Mouse (Mus musculus) lung, postnatal 10 days (tissue): ENCODE measurements around the gene Rab5a.

Source experiments
- DNase-seq: peaks from one replicate; pipeline ENCODE4 v3.0.0; 2021

Rab5a gene

GRCm38 (mm10) chr17:53543591-53544324 is 64.7 kb downstream of the Rab5a start:
- DNase-seq, result peak; percentile 75

DNA sequence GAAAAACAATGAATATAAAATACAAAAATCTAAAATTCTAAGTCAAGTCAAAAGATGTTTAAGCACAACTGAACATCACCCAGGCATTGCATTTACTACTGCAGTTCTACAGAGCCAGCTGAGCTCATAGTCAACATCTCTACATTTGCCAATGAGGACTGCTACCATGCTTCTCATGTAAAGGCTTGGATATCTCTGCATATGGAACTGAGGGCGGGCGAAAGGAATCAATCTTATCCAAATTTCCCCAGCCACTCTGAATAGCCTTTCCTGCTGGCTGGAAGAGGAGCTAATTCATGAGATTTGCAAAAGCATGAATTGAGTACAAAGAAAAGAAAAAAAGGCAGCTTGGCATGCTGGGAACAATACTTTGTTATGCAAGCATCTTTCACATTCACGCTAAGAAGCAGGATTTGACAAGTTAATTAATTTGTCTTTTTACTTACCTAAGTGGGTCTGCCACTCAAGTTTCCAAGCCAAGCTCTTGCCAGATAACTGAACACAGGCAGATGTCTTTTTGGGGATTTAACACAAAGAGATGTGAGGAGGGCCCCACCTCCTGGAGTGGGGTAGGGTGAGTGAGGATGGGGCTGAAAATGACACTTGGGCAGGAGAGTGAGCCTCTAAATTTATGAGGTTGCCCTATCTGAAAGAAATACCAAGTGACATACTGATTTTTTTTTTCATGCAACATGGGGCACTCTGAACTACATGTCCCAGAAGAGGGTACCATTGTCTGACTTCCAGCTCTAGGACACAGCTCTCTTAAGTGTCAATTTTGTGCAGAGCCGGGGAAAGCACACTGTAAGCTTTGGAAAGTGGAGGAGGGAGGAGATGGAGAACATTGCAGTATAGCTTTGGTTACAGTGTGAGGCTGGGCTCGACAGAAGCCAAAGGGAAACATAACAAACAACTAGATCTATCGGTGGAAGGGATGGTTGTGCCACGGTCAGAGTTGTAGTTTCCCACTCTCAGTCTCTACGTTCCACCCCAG is 72.6 kb downstream of the Rab5a start:
- DNase-seq, result no peak

DNA sequence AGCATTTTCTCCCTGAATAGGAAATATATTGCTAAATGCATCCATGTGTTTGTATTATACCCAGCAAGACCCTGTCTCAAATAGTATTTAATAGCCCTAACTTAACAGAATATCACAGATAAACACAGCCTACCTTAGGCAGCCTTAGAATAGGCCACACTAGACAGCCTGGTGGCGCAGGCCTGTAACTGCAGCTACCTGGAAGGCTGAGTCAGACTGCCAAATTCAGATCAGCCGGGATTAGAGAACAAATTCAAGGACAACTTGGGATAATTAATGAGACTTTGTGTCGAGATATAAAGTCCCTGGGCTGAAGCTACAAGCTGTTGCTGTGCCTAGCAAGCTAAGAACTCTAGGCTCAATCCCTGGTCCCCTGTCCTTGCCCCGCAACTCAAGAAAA is 75.1 kb downstream of the Rab5a start:
- DNase-seq, result no peak

GRCm38 (mm10) chr17:53554813-53555212 is 75.8 kb downstream of the Rab5a start:
- no peak for DNase-seq
